Mouse (Mus musculus): ENCODE measurements at regions not wholly inside any gene's neighbourhood (a gene's known extent, or its start where the extent isn't known, plus 50 kb on each side); places are given as distances from the start of the nearest gene placed in this dataset.
A peak's percentile ranks its signal among the peaks of the same experiment; 100 is the strongest.

GRCm38 (mm10) chr6:44210901-44211300 lies 544.8 kb upstream of the Tpk1 start:
- DNase-seq (ENCODE audit: low spot score in 2 of 2): no peak
- intact Hi-C loops (cut with DNase I): no loop called here

- no peak for DNase-seq (ENCODE audit: low spot score in 2 of 2)
- intact Hi-C loops (cut with DNase I): no loop called here
These were observed 538.4 kb upstream of the Tpk1 start for GRCm38 (mm10) chr6:44204477-44204876.

- no peak for DNase-seq (ENCODE audit: low spot score in 2 of 2)
- intact Hi-C loops (cut with DNase I): no loop called here
These were observed 537.8 kb upstream of the Tpk1 start for GRCm38 (mm10) chr6:44203831-44204230.

GRCm38 (mm10) chr6:44179927-44180326 lies 513.8 kb upstream of the Tpk1 start:
- DNase-seq (ENCODE audit: low spot score in 2 of 2): peak; percentile 8 to 13
- intact Hi-C loops (cut with DNase I): no loop called here
